Mouse (Mus musculus): ENCODE results near the gene 2610507B11Rik. TPM values are rescaled to one million over a fixed set of nuclear protein-coding genes. Genes with fewer than 3 reads are reported as not detected.

The 2610507B11Rik gene
- polyA plus RNA-seq, 1 experiment from 2014 or later, result 69.7 TPM

DNA sequence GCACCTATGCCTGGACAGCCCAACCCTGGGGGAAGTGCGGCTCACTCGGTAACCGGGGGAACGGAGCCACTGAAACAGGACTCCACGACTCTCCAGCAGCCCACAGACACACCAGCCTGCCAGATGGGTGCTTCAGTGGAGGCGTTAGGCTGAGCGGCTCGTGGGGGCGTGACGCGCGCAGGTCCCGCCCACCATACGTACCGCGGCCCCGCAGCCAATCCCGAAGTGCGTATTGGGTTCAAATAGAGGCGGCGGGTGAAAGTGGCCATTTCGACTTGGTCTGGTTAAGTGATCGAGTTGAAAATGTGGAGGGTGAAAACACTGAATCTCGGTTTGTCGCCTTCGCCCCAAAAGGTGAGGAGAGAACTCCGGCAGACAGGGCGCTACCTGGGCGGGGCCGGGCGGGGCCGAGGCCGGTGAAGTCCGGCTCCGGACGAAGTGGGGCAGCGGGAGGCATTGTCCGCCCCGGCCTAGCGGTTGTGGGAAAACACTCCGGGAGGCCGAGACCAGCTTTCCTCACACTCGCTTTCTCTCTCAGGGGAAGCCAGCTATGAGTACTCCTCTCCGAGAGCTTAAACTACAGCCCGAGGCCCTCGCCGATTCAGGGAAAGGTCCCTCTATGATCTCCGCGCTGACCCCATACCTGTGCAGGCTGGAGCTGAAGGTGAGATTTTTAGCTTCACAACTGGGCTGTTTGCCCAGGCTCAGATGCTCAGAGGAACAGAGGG, 40.0 kb downstream of the 2610507B11Rik start, which contains the start of gene Spag5:
Spag5 (plus strand) TSS at position 173 of the 728 bp plus-strand sequence.
- Histone ChIP-seq H3K36me3 (peaks cover 35% of the 10 kb centered on the region), H3K27me3 (ENCODE audit: low read depth, poor library complexity, severe bottlenecking) (no peaks in the 10 kb centered on the region), H3K4me3 (peak within 1 kb of the TSS; percentile 91), H3K27ac (replicated peaks) (peak within 1 kb of the TSS; percentile 95), H3K9me3 (replicated peaks) (no peaks in the 10 kb centered on the region), H3K4me1 (peaks cover 29% of the 10 kb centered on the region)
- peak; percentile 91 for DNase-seq (ENCODE audit: low spot score)
- under 1% methylated on average over 49 of the region's 49 CpGs for WGBS

DNA sequence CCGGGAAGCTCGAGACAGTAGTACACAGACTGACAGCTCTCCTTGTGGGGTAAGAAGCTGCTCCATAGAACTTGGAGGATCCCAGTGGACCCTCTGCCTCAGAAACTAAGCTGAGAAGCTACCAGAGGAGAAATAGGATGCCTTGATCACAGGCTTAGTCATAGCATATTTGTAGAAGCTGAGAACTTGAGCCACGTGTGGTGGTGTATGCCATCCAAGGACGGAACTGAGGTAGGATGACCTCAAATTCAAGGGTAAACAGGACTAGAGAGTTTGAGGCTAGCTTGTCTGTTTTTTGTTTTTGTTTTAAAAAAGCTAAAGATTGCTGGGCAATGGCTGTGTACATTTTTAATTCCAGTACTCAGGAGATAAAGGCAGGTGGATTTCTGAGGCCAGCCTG, 43.7 kb downstream of the 2610507B11Rik start:
- 91% methylated on average over 4 of the region's 4 CpGs for WGBS
- no peak for DNase-seq (ENCODE audit: low spot score)
- H3K4me3 ChIP-seq, result no peak overlapping the region
- H3K27ac ChIP-seq (replicated peaks), result no peak overlapping the region
- H3K36me3 ChIP-seq, result peaks cover 72% of the 10 kb centered on the region
- H3K27me3 ChIP-seq (ENCODE audit: low read depth, poor library complexity, severe bottlenecking), result no peaks in the 10 kb centered on the region
- H3K4me1 ChIP-seq, result peaks cover 34% of the 10 kb centered on the region
- H3K9me3 ChIP-seq (replicated peaks), result no peaks in the 10 kb centered on the region

DNA sequence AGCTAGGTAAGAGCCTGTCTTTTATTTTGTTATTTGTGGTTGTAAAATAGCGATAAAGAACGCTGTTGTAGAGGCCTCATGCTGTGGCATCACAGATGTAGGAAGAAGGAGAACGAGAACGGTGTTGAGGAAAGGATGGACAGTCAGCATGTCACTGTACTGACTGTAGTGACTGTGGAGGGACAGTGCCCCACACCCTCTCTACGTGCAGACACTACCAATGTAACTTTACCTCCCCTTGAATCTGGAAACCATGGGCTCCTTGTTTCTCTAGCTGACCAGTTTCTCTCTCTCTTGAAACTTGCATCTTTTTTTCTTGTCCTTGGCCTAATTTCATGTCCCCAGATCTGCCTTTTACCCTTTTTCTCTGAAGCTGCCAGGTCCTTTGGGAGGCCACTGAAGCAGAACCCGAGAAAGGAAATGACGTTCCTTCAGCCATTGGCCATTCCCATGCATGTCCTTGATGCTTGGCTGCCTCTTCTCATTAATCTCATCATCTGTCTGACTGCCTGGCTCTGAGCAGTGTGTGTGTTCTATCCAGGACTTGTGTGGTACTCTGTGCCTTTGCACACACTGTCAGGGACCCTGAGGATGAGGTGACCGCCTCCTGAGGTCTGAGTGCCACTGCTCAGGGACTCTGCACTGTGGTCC, 49.4 kb downstream of the 2610507B11Rik start:
- H3K36me3 ChIP-seq, result peaks cover 97% of the 10 kb centered on the region
- no peak overlapping the region for H3K27ac ChIP-seq (replicated peaks)
- no peak overlapping the region for H3K4me3 ChIP-seq
- no peak for DNase-seq (ENCODE audit: low spot score)
- H3K27me3 ChIP-seq (ENCODE audit: low read depth, poor library complexity, severe bottlenecking), result no peaks in the 10 kb centered on the region
- 86% methylated on average over 8 of the region's 8 CpGs for WGBS
- peaks cover 10% of the 10 kb centered on the region for H3K4me1 ChIP-seq
- H3K9me3 ChIP-seq (replicated peaks), result no peaks in the 10 kb centered on the region

DNA sequence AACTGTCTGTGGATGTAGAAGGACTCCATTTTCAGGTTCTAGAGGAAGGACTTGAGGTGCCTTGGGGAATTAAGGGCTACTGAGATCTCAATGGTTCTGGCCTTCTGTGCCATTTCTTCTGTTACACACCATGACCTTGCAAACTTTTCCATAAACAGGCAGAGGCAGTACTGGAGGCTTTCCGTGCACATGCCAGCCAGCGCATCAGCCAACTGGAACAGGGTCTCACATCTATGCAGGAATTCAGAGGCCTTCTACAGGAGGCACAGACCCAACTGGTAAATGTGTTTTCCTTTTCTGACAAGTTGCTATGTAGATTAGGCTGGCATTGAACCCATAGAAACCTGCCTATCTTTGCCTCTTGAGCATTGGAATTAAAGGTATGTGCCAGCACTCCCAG, 52.1 kb downstream of the 2610507B11Rik start:
- no peaks in the 10 kb centered on the region for H3K4me1 ChIP-seq
- H3K27me3 ChIP-seq (ENCODE audit: low read depth, poor library complexity, severe bottlenecking), result no peaks in the 10 kb centered on the region
- peaks cover 98% of the 10 kb centered on the region for H3K36me3 ChIP-seq
- no peaks in the 10 kb centered on the region for H3K9me3 ChIP-seq (replicated peaks)
- H3K27ac ChIP-seq (replicated peaks), result no peak overlapping the region
- no peak for DNase-seq (ENCODE audit: low spot score)
- H3K4me3 ChIP-seq, result no peak overlapping the region
- 100% methylated on average over 2 of the region's 2 CpGs for WGBS

DNA sequence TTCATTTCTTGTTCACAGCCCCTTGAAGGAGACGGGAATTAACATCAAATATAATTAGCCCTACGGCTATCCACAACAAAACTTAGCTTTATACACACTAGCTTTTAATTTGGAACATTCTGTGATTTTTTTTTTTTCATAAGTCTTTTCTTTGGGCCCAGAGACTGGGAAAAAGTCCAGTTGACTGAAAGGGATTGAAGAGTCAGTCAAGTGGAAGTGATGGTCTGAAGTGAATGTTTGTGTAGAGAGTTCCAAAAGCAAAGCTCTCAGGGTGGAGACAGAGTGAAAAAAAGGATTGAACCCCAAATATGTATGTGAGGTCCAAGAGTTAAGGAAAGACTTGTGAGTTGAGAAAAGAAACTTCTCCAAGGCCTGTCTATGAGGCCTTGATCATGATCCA, 56.9 kb downstream of the 2610507B11Rik start:
- Histone ChIP-seq H3K4me3 (no peak overlapping the region), H3K4me1 (peaks cover 11% of the 10 kb centered on the region), H3K27me3 (ENCODE audit: low read depth, poor library complexity, severe bottlenecking) (no peaks in the 10 kb centered on the region), H3K9me3 (replicated peaks) (no peaks in the 10 kb centered on the region), H3K27ac (replicated peaks) (no peak overlapping the region), H3K36me3 (peaks cover 99% of the 10 kb centered on the region)
- DNase-seq (ENCODE audit: low spot score), result no peak
- 92% methylated on average over 2 of the region's 2 CpGs for WGBS

DNA sequence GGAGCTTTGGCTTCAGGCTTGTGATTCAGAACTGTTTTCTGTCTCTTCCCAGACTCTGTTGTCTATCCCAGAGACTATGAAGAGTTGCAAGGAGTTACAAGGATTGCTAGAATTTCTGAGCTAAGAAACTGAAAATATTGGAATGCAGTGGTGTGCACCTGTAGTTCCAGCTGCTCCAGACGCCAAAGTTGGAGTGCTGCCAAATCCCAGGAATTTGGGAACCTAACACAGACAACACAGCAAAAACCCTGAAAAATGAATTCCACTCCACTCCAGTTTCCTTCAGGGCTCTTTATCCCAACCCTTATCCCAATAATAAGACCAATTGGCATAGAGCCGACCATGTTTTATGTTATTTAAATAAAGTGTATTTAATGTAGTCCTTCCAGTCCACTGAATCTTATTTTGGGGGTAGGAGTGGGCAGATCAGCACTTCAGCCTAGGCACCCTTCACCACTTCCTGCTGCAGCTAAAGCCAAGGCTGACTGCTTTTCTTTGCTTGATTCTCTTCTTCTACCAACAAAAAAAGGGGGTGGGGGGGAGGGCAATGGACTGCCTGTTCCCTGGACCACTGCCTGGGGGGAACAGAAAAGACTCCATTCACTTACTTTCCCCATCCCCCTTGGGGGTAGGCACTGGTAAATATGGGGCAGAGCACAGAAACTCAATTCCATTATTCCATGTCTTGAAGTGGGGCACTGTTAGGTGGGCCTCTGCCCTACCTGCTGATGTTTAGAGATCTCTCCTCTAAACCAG, 60.7 kb downstream of the 2610507B11Rik start:
- H3K4me3 ChIP-seq, result no peak overlapping the region
- peaks cover 85% of the 10 kb centered on the region for H3K36me3 ChIP-seq
- H3K27me3 ChIP-seq (ENCODE audit: low read depth, poor library complexity, severe bottlenecking), result no peaks in the 10 kb centered on the region
- DNase-seq (ENCODE audit: low spot score), result no peak
- WGBS, result 92% methylated on average over 2 of the region's 2 CpGs
- no peaks in the 10 kb centered on the region for H3K9me3 ChIP-seq (replicated peaks)
- peaks cover 11% of the 10 kb centered on the region for H3K4me1 ChIP-seq
- H3K27ac ChIP-seq (replicated peaks), result no peak overlapping the region

DNA sequence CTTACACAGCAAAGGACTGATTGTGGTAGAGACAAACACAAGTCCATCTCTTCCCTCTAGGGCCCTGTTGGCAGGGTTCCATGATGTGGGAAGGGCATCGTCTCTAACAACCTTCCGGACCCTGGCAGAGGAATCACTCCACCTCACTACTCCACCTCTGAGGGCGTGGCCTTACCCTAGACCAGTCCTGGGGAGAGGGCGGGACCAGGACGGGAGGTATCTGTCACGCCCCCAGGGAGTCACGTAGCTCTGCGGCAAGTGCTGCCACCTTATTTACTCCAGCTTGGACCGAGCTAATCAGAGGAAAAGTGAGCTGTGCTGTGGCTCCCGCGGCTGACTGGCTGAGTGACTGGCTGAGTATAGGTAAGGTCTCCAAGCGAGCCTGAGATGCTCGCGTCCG, 61.3 kb downstream of the 2610507B11Rik start, which contains the start of gene Aldoc:
Aldoc (plus strand) TSS at position 109 of the 400 bp plus-strand sequence.
- DNase-seq (ENCODE audit: low spot score), result peak; percentile 33
- WGBS, result 5% methylated on average over 15 of the region's 15 CpGs
- Histone ChIP-seq H3K9me3 (replicated peaks) (no peaks in the 10 kb centered on the region), H3K36me3 (peaks cover 78% of the 10 kb centered on the region), H3K4me3 (0 out of 2 replicates have a peak within 1 kb of the TSS, but pooled peaks have one; percentile 18), H3K27me3 (ENCODE audit: low read depth, poor library complexity, severe bottlenecking) (no peaks in the 10 kb centered on the region), H3K27ac (replicated peaks) (no peak within 1 kb of the TSS), H3K4me1 (peaks cover 11% of the 10 kb centered on the region)

DNA sequence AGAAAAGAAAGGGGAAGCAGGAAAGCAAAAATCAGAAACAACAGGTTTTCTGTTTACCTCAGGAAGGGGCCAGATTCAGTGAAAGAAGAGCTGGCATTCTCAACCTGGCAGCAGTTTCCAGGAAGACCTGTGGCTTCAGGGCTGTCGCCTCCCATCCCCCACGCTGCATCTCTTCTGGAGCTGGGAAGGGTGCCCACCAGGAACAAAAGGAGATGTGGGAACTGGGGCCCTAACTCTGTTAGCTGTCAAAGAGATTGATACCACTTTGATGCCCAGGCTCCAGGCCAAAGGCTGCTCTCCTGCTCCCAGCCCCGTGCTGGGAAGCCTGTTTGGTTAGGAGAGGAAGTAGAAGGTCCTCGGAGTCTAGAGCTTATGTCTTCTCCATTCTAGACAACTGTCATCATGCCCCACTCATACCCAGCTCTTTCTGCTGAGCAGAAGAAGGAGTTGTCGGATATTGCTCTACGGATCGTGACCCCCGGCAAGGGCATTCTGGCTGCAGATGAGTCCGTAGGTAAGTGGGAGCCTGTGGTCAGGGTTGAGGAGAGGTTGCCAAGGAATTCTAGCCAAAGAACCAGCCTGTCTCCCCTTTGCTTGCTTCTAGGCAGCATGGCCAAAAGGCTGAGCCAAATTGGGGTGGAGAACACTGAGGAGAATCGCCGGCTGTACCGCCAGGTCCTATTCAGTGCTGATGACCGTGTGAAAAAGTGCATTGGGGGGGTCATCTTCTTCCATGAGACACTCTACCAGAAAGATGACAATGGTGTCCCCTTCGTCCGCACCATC, 62.6 kb downstream of the 2610507B11Rik start:
- WGBS, result 89% methylated on average over 15 of the region's 15 CpGs
- Histone ChIP-seq H3K27ac (replicated peaks) (no peak overlapping the region), H3K27me3 (ENCODE audit: low read depth, poor library complexity, severe bottlenecking) (no peaks in the 10 kb centered on the region), H3K36me3 (peaks cover 65% of the 10 kb centered on the region), H3K9me3 (replicated peaks) (no peaks in the 10 kb centered on the region), H3K4me1 (peaks cover 20% of the 10 kb centered on the region), H3K4me3 (no peak overlapping the region)
- no peak for DNase-seq (ENCODE audit: low spot score)

DNA sequence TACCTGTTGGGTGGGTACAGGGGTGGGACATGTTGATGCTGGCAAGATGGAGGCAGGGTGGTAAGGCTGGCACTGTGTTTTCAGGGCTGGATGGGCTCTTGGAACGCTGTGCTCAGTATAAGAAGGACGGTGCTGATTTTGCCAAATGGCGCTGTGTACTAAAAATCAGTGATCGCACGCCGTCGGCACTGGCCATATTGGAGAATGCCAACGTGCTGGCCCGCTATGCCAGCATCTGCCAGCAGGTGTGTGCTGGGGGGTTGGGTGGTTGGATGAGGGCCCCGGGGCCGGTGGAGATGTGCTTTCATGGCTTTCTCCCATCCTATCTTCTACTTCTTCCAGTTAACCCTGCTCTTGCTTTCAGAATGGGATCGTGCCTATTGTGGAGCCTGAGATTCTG, 63.4 kb downstream of the 2610507B11Rik start:
- no peak overlapping the region for H3K4me3 ChIP-seq
- H3K27me3 ChIP-seq (ENCODE audit: low read depth, poor library complexity, severe bottlenecking), result no peaks in the 10 kb centered on the region
- DNase-seq (ENCODE audit: low spot score), result no peak
- no peak overlapping the region for H3K27ac ChIP-seq (replicated peaks)
- peaks cover 26% of the 10 kb centered on the region for H3K4me1 ChIP-seq
- peaks cover 57% of the 10 kb centered on the region for H3K36me3 ChIP-seq
- 92% methylated on average over 12 of the region's 12 CpGs for WGBS
- no peaks in the 10 kb centered on the region for H3K9me3 ChIP-seq (replicated peaks)

DNA sequence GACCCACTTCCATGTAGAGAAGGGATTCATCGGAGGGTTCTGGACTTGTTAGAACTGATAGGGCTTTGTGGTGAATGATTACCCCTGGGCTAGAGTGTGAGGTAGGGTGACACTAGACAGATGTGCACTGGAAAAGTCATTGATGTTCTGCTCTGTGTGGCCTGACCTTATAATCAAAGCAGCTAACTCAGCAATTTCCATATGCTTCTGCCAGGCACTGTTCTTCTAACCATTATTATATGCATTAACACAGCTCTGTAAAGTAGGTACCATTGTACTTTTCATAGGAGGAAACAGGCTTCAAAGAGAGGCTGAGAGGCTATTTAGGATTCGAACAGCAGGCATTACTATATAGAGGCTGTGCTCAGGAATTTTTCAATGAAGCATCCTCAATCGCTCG, 65.7 kb downstream of the 2610507B11Rik start:
- WGBS, result 91% methylated on average over 4 of the region's 4 CpGs
- no peak for DNase-seq (ENCODE audit: low spot score)
- H3K27ac ChIP-seq (replicated peaks), result no peak overlapping the region
- peaks cover 24% of the 10 kb centered on the region for H3K4me1 ChIP-seq
- no peak overlapping the region for H3K4me3 ChIP-seq
- peaks cover 45% of the 10 kb centered on the region for H3K36me3 ChIP-seq
- no peaks in the 10 kb centered on the region for H3K9me3 ChIP-seq (replicated peaks)
- no peaks in the 10 kb centered on the region for H3K27me3 ChIP-seq (ENCODE audit: low read depth, poor library complexity, severe bottlenecking)

DNA sequence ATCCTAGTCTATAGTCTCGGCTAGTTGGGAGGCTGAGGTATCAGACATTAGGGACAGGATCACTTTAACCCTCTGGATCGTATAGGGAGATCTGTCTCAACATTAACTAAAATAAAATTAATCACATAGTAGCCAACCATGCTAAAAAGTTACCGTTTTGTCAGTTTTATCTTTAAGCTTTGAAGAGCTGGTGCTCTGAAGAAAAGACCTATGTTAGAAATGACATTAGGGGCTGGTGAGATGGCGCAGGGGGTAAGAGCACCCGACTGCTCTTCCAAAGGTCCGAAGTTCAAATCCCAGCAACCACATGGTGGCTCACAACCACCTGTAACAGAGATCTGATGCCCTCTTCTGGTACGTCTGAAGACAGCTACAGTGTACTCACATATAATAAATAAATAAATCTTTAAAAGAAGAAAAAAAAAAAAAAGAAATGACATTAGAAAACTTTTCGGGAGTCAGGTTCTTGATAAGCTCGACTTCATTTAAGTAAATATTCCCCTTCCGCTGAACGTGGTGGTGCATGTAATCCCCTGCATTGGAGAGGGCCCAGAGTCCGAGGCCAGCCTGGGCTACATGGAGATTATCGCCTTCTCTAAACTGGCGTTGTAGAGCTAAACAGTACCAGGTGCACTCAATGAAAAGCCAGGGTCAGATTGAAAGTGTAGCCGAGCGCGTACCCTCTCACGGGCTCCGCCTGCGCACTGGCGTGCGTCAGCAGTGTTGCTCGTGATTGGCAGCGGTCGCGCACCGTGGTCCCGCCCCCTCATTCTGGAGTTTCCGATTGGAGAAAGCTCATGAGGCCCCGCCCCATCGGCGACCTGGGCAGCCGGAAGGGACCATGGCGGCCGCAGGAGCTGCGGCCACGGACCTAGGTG, 66.3 kb downstream of the 2610507B11Rik start, which contains the start of gene Pigs:
Pigs (plus strand) TSS at position 782 of the 878 bp plus-strand sequence.
- H3K36me3 ChIP-seq, result peaks cover 45% of the 10 kb centered on the region
- 14% methylated on average over 37 of the region's 37 CpGs for WGBS
- peak; percentile 95 for DNase-seq (ENCODE audit: low spot score)

More for the DNA sequence above, 66.3 kb downstream of the 2610507B11Rik start, which contains the start of gene Pigs:
- peaks cover 17% of the 10 kb centered on the region for H3K4me1 ChIP-seq
- H3K9me3 ChIP-seq (replicated peaks), result no peaks in the 10 kb centered on the region
- H3K27ac ChIP-seq (replicated peaks), result peak within 1 kb of the TSS; percentile 88
- H3K4me3 ChIP-seq, result peak within 1 kb of the TSS; percentile 85
- H3K27me3 ChIP-seq (ENCODE audit: low read depth, poor library complexity, severe bottlenecking), result no peaks in the 10 kb centered on the region

Data from midbrain, embryonic 10.5 days (tissue).